Mouse (Mus musculus) urinary bladder, adult 2 months (tissue): ENCODE measurements around the gene Gpx7. TPM values are rescaled to one million over a fixed set of nuclear protein-coding genes. Genes with fewer than 3 reads are reported as not detected.
"Not testable (repeated sequence)": the region's sequence is repeated elsewhere in the genome, so short reads cannot be mapped to it uniquely, and the experiment has no call there.

ENCODE experiments used
- DNase-seq: peaks from one replicate; pipeline ENCODE4 v3.0.0; 2022; ENCODE audit warnings: low spot score
- polyA plus RNA-seq: library from polyadenylated mRNA; depleted of rRNA; stranded (reverse); fragments of >200 nt; gene quantifications from 2 replicates; pipeline ENCODE4 v1.2.3, GENCODE M21; 2012

Gene Gpx7
- polyA plus RNA-seq, 1 experiment: 34.5 TPM

DNA sequence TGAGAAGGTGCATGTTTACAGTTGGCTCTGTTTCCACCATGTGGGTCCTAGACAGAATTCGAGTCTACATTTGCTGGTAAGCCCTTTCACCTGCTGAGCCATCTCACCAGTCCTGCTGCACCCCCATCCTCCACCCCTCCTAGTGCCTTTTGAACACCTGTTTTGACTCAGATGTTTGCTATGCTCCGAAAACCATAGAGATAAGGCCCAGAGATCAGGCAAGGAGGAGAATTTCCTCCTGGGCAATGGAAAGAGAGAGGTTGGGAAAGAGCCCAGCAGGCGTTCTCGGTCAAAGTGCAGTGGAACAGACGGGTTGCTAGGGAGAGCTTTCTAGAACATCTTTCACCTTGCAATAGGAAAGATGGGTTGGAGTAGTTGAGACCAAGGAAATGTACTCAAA is 15.6 kb downstream of the Gpx7 start:
- no peak for DNase-seq

GRCm38 (mm10) chr4:108388741-108389140 is 18.0 kb downstream of the Gpx7 start:
- no peak for DNase-seq

GRCm38 (mm10) chr4:108387681-108388253 is 19.0 kb downstream of the Gpx7 start:
- no peak for DNase-seq

DNA sequence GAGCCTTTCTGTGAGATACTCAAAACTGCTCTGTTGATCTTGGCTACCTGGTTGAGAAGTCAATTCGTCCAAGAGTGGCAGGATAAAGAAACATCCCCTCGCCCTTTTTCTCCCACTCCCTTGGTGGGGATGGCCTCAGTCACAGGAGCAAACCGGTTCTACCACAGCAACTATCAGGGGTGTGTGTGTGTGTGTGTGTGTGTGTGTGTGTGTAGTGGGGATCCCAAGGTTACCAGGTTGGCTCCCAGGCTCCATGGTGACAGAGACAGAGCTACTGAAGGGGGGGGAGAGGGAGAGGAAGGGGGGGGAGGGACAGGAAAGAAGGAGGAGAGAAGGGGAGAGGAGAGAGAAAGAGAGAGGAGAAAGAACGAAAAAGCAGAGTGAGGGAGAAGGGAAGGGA is 19.7 kb downstream of the Gpx7 start:
- no peak for DNase-seq

- no peak for DNase-seq
Measured at GRCm38 (mm10) chr4:108386087-108386486, 20.7 kb downstream of the Gpx7 start.

- no peak for DNase-seq
Measured at GRCm38 (mm10) chr4:108383183-108383714, 23.5 kb downstream of the Gpx7 start, which contains the start of gene Shisal2a. Shisal2a (minus strand) TSS chr4:108383349.

DNA sequence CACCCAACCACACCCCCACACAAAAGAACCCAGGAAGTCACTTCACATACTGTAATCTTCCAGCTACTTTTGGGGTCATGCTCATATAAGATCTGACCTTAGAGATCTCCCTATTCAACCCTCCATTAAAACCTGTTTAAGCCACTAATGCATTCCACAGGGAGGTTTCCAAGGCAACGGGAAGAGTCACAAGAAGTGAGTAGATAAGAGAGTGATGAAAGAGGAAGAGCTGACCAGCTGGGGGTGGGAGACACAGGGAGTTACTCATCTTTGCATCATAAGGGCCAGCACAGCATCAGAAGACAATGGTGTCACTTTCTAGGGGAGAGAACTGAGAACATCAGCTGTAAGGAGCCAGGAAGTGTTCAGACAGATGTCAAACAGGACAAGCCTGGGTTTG is 26.6 kb downstream of the Gpx7 start:
- DNase-seq: no peak

DNA sequence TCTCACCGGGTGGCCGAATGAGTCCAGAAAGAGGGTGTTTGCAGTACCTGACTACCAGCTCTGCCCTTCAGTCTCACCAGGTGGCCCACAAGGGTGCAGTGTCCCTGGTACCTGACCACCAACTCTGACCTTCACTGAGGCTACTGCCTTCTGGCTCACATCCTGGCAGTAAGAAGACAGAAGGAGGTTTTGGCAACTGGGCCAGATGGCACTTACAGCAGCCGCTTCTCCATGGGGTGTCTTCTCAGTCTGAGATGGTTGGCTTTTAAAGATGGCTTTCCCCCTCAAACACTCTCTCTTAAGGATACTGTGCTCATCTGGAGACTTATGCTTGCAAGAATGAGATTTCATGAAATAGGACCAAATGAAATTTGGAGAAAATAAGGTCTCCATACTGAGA is 27.3 kb downstream of the Gpx7 start:
- no peak for DNase-seq

DNA sequence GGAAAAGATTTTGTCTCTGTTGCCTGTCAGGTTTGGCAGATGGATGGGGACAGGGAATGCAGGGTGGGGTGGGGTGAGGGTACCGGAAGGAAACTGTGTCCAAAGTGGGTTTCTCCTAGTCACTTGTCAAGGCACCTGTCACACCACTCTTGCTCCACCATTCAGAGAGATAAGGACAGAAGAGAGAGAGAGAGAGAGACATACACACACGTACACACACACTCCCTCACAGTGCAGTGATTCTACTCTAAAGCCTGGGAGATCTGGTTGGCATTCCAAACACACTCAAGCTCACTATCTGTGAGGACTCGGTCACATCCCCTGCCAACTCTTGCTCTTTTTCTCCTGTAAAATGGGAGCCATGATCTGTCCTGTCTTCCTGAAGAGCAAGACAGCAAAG is 34.6 kb downstream of the Gpx7 start:
- DNase-seq: no peak

- no peak for DNase-seq
Measured at GRCm38 (mm10) chr4:108371421-108371820, 35.3 kb downstream of the Gpx7 start.

DNA sequence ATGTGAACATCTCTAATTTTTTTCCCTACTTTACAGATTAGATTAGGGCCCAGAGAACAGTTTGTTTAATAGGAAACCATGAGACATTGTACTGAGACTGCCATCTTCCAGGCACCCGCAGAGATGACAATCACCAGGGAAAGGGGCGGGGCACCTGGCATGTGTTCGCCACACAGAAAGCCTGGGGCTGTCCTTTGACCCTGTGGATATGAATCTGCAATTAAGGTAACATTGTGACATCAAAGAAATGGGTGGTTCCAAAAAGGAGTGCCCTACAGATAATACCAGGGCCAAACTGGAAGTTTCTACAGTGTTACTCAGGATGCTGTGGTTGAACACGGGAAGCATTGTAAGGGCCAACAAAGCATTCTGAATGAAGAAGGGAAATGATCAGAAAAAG is 36.4 kb downstream of the Gpx7 start:
- DNase-seq: no peak

GRCm38 (mm10) chr4:108369254-108369653 is 37.5 kb downstream of the Gpx7 start:
- no peak for DNase-seq

GRCm38 (mm10) chr4:108364111-108364476 is 42.7 kb downstream of the Gpx7 start:
- no peak for DNase-seq

DNA sequence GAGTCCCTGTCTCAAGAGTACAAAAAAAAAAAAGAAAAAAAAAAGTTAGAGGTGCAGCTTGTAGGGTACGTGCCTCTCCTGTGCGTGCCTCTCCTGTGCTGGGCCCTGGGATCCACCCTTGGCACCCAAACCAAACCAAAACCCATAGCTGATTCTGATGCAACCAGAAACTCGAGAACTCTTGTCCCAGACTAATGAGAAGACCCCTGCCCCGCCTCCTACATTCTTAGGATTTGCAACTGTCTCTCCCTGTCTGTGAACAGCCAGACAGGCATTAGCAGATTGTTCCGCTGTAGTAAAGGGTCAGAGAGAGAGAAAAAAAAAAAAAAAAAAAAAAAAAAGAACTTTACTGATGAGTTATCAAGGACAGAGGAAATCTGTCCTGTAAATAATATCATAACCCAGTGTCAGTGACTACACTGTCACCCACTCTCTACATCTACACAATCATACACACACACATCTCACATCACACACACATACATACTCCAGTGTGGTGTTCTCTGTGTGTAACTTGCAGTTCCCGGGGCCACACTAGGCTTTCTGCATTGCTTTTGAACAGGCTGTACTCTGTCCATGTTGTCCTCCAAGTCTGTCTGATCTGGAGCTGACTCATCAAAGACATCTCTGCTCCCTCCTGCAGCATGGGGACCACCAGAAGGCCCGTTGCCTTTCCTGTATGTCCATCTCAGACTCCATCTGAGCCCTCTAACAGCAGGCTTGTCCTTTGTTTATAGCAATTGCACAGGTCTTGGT is 43.2 kb downstream of the Gpx7 start:
- DNase-seq: no peak

- DNase-seq: no peak
Measured at GRCm38 (mm10) chr4:108362321-108363261, 44.2 kb downstream of the Gpx7 start.

- no peak for DNase-seq
Measured at GRCm38 (mm10) chr4:108360136-108361055, 46.4 kb downstream of the Gpx7 start.

GRCm38 (mm10) chr4:108358498-108358897 is 48.3 kb downstream of the Gpx7 start:
- DNase-seq: no peak

DNA sequence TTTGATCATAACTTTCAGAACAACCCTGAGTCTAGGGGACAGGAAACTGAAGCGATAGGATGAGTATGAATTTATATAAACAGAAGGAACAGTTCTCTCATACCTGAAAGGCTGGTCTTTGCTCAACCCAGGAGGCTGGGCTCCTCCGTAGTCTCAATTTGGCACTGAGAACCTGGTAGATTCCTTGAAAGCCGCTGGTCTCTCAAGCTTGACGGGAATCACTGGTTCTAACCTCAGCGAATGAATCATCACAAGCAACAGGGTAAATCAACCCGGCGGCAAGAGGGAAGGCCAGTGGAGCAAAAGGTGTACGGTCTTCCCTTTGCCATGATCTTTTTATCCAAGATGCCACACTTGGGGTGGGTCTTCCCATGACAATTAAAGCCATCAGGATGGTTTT is 49.3 kb downstream of the Gpx7 start:
- no peak for DNase-seq

GRCm38 (mm10) chr4:108353591-108353990 is 53.2 kb downstream of the Gpx7 start:
- not testable (repeated sequence) for DNase-seq

- no peak for DNase-seq
Measured at GRCm38 (mm10) chr4:108350819-108351218, 55.9 kb downstream of the Gpx7 start.
